Mouse (Mus musculus) forebrain, embryonic 16.5 days (tissue): ENCODE measurements at regions not wholly inside any gene's neighbourhood (a gene's known extent, or its start where the extent isn't known, plus 50 kb on each side); places are given as distances from the start of the nearest gene placed in this dataset.

Experiments used
- ATAC-seq: fragments of 200-750 bp; cut with Nextera tagmentation; 2 replicates; pipeline ENCODE4 v1.8.0; 2017; ENCODE audit warnings: mild to moderate bottlenecking, moderate library complexity
- H3K27ac ChIP-seq: fragments of 300-500 bp; sonication (generic); 2 replicates; pipeline ENCODE4 v1.5.1; 2014; ENCODE audit warnings: low read length, control low read depth
- H3K27me3 ChIP-seq: fragments of 300-500 bp; sonication (generic); replicated peaks from 2 replicates; pipeline ENCODE4 v1.6.1; 2014; ENCODE audit warnings: low read length; ENCODE audit not compliant: control insufficient read depth, insufficient read depth
- H3K36me3 ChIP-seq: fragments of 300-500 bp; sonication (generic); 2 replicates; pipeline ENCODE4 v1.6.1; 2014; ENCODE audit not compliant: control insufficient read depth, insufficient read depth
- H3K4me1 ChIP-seq: fragments of 300-500 bp; sonication (generic); replicated peaks from 2 replicates; pipeline ENCODE4 v1.6.1; 2014; ENCODE audit warnings: low read length; ENCODE audit not compliant: control insufficient read depth, insufficient read depth
- H3K4me2 ChIP-seq: fragments of 300-500 bp; sonication (generic); 2 replicates; pipeline ENCODE4 v1.6.1; 2014; ENCODE audit warnings: mild to moderate bottlenecking, low read length, control low read depth
- H3K4me3 ChIP-seq: fragments of 300-500 bp; sonication (generic); replicated peaks from 2 replicates; pipeline ENCODE4 v1.5.1; 2014; ENCODE audit warnings: mild to moderate bottlenecking, low read length, control low read depth
- H3K9ac ChIP-seq: fragments of 300-500 bp; sonication (generic); replicated peaks from 2 replicates; pipeline ENCODE4 v1.6.1; 2014; ENCODE audit warnings: low read depth, low read length, control low read depth
- H3K9me3 ChIP-seq: fragments of 300-500 bp; sonication (generic); 2 replicates; pipeline ENCODE4 v1.6.1; 2016; ENCODE audit warnings: low read length; ENCODE audit not compliant: control insufficient read depth
- WGBS: fragments of 180-500 bp; shearing (Covaris S2); extraction: QIAGEN DNeasy Blood & Tissue Kit; methylation state at CpG from one replicate; pipeline ENCODE4 v1.1.7; 2014; 5-methylcytosine and 5-hydroxymethylcytosine counted together

DNA sequence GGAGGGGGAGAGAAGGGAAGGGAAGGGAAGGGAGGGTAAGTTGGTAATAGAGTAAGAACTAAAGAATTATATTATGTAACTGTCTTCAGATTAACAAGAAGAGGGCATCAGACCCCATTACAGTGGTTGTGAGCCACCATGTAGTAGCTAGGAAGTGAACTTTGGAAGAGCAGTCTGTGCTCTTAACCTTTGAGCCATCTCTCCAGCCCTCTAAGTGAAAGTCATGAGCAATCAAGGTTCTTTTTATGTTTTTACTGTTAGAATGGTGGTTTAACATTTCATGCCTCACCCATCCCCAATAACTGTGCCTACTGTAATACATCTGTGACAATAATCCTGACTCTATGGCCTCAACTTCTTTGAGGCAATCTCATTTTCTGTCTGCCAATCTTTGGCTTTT, 169.6 kb upstream of the Arhgap24 start:
- Histone ChIP-seq H3K27ac (no peak overlapping the region), H3K4me1 (peaks cover 5% of the 10 kb centered on the region; the same call in 1 of the 2 replicates), H3K4me3 (no peak overlapping the region), H3K36me3 (no peaks in the 10 kb centered on the region), H3K9ac (no peak overlapping the region), H3K4me2 (no peak overlapping the region), H3K27me3 (no peaks in the 10 kb centered on the region), H3K9me3 (no peaks in the 10 kb centered on the region)
- no peak for ATAC-seq

DNA sequence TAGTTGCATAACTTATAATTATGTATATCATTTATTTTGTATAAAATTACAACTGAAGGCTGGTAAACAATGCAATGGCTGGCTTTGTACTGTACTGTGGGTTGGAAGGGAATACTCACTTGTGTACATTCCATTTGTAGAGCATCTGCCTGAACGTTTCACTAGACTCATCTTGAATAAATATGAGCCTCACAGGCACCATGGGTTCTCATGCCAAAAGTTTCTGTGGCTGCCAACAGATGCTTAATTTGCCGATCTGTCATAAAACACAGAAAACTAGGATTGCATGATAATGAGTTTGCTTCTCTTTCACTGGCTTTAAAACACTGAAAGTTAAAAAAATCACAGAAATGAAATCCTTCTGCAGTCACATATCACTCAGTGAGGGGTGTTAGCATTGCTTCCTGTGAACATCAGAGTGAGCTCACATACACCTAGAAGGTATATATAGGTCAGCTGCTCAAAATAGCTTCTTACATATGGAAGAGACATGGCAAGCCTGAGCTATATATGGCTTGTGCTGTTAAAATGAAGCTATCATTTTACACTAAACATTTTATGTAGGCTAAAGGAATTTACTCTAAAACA, 152.9 kb upstream of the Arhgap24 start:
- H3K4me2 ChIP-seq, result no peak overlapping the region
- H3K27ac ChIP-seq, result 0 out of 2 replicates have a peak overlapping the region, but pooled peaks have one; percentile 47
- peak; percentile 98 for ATAC-seq
- H3K27me3 ChIP-seq, result no peaks in the 10 kb centered on the region
- 34% methylated on average over 2 of the region's 2 CpGs for WGBS
- no peaks in the 10 kb centered on the region for H3K9me3 ChIP-seq
- no peaks in the 10 kb centered on the region for H3K36me3 ChIP-seq
- H3K4me1 ChIP-seq, result peaks cover under 1% of the 10 kb centered on the region; the same call in 1 of the 2 replicates
- H3K9ac ChIP-seq, result no peak overlapping the region
- H3K4me3 ChIP-seq, result no peak overlapping the region

DNA sequence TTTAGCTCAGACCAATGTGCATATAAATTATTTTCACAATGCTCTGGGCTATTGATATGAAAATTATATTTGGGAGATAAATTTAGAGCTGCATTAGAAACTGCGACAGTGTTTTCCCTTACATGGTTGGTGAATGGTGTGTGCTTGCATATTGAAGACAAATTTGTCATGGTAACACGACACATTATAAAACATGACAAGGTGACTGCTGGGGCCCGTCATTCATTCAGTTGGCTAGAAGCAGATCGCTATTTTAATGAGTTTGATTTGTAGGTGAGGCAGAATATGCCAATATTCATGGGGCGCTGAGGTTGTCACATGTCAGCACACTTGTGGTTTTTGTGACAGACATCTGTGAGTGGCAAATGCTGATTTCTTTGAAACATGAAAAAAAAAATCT, 147.3 kb upstream of the Arhgap24 start:
- H3K27me3 ChIP-seq, result no peaks in the 10 kb centered on the region
- no peaks in the 10 kb centered on the region for H3K36me3 ChIP-seq
- H3K4me2 ChIP-seq, result no peak overlapping the region
- no peak overlapping the region for H3K9ac ChIP-seq
- H3K4me1 ChIP-seq, result peaks cover 11% of the 10 kb centered on the region
- H3K9me3 ChIP-seq, result no peaks in the 10 kb centered on the region
- H3K4me3 ChIP-seq, result no peak overlapping the region
- H3K27ac ChIP-seq, result no peak overlapping the region
- peak; percentile 92 for ATAC-seq
- WGBS, result 39% methylated on average over 5 of the region's 5 CpGs

DNA sequence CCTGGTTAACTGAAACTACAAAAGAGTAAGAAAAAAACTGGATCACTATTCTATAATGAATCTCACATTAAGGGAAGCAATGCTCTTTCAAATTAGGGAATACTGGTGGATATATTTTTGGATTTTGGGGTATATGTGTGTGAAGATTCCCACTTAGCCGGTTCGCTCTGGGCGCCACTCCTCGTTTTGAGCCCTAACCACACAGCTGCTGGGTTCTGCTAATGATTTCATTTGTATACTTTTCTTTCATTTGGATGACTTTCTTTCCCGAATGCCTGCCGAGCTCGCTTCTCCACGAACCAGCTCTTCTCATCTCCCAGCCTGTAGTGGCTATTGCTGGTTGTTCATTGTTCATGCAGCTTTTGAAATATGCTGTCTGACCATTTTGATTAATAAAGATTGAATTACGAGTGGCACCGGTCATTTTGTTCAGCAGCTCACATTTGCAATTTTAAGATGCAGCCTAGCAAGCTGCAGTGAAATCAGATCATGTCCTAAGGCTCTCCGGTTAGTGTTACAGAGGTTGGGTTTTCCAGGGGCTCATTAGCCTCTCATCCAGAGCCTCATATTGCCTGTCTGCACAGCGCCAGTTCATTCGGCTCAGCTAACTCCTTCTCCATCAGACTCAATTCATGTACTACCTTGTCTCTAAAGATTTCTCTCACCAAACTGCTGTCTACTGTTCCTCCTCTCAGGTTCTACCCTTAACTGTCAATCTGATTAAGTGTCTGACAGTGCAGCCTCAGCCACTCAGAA, 146.6 kb upstream of the Arhgap24 start:
- peaks cover 11% of the 10 kb centered on the region for H3K4me1 ChIP-seq
- H3K9me3 ChIP-seq, result no peaks in the 10 kb centered on the region
- H3K4me2 ChIP-seq, result no peak overlapping the region
- H3K27ac ChIP-seq, result peak overlapping the region; percentile 71
- WGBS, result 40% methylated on average over 13 of the region's 13 CpGs
- H3K9ac ChIP-seq, result no peak overlapping the region
- ATAC-seq, result peak; percentile 53
- no peaks in the 10 kb centered on the region for H3K27me3 ChIP-seq
- H3K4me3 ChIP-seq, result no peak overlapping the region
- H3K36me3 ChIP-seq, result no peaks in the 10 kb centered on the region

DNA sequence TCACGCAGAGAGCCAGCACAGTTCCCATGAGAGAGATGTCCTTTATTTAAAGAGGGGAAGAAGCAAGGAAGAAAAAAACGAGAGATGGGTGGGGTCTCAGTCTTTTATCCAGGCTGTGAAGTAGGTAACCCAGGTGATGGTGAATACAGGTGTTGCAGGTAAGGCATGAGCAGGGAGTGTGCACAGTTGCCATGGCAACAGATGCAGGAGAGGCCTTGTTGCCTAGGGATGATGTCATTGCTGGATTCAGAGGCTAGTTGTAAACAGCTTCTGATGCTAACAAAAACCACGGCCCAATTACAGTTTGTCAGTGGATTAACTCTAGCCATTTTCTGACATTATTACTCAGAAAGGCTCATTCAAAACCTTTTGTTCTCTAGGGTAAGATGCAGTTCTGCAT, 114.7 kb upstream of the Arhgap24 start:
- Histone ChIP-seq H3K4me3 (no peak overlapping the region), H3K27me3 (no peaks in the 10 kb centered on the region), H3K9ac (no peak overlapping the region), H3K4me1 (no peaks in the 10 kb centered on the region), H3K27ac (no peak overlapping the region), H3K4me2 (no peak overlapping the region), H3K9me3 (no peaks in the 10 kb centered on the region), H3K36me3 (no peaks in the 10 kb centered on the region)
- ATAC-seq, result no peak
- 56% methylated on average over 3 of the region's 3 CpGs for WGBS

DNA sequence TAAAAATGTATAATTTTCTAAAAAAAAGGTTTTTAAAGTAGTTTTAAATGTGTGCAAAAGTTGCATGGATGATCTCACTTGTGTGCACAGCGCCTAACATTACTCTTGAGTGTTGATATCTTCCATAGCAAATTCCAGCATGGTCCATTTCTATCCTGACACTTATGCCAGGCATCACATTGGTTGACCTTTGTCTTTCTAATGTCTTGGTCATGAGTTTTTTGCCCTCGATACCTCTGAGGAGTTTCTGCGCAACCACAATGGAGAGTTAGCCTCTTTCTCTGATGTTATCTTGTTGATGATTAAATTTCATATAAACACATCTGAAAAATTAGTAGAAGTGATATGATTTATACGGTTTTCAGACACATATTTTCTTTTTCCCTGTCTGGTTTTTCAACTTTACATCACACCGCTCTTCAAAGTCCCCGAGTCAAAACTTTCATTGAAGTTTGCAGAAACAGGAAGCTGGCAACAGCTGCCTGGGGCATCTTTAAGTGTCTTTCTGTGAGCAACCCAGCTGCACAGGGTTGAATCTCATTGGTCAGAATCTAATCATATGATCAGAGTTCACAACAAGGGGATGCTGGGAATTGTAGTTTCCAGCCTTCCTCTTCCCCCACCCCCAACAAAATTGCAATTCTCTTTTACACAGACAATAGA, 107.8 kb upstream of the Arhgap24 start:
- Histone ChIP-seq H3K4me2 (no peak overlapping the region), H3K9me3 (no peaks in the 10 kb centered on the region), H3K36me3 (no peaks in the 10 kb centered on the region), H3K27me3 (no peaks in the 10 kb centered on the region), H3K9ac (no peak overlapping the region), H3K4me1 (0 out of 2 replicates have a peak, but pooled peaks cover 2% of the 10 kb centered on the region), H3K27ac (no peak overlapping the region), H3K4me3 (no peak overlapping the region)
- ATAC-seq, result peak; percentile 94
- 63% methylated on average over 6 of the region's 6 CpGs for WGBS

DNA sequence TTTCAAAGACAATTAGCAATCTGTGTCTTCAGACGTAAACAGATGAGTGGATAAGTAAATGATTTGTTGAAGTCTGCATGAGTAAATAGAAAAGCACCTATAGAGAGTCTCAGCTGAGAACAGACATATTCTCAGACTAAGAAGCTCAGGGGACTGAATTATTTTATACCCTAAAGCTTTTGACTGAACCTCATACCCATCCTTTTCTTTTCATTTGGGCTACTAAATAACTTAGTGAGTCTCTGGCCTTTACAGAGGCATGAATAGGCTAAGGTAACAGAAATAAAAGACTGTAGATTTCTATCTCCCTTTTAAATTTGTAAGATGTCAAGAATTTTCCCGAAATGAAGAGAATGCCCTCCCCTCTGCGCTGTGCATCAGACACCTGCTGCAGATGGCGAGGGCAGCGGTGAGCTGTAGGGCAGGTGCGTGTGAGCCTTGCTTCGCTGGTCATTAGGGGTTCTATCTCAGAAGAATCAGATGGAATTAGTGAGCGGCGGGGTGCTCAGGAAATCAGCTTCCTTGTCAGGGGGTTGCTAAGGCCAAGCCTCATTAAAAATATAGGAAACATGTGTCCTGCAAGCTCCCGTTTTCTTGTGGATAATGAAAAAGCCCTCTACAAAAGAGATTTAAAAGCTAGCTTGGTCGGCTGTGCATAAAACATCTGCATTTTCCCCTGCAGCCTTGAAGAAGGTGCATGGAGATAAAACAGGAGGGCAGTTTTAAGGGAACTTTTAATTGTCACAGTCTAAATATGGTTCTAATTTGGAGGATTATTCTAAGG, 107.0 kb upstream of the Arhgap24 start:
- Histone ChIP-seq H3K9ac (no peak overlapping the region), H3K36me3 (no peaks in the 10 kb centered on the region), H3K4me1 (0 out of 2 replicates have a peak, but pooled peaks cover 2% of the 10 kb centered on the region), H3K27ac (no peak overlapping the region), H3K27me3 (no peaks in the 10 kb centered on the region), H3K4me2 (no peak overlapping the region), H3K4me3 (no peak overlapping the region), H3K9me3 (no peaks in the 10 kb centered on the region)
- no peak; the same call in none of the 2 replicates for ATAC-seq
- WGBS, result 22% methylated on average over 11 of the region's 11 CpGs

DNA sequence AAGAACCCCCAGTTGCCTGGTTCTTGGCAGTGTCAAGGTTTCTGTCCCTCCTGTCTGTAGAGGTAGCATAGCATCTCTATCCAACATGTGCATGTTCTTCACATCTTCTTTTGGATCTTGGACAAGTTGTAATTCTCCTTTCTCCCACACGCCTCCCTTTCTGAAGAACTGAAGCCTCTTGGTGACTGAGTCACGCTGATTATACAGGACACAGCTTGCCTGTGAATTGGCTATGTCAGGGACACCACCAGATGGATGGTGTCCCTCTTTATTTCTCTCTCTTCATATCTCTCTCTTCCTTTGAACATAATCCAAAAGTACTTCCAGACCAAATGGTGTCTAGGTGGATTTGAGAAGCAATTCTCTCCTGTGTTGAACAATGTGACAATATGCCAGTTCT, 105.9 kb upstream of the Arhgap24 start:
- Histone ChIP-seq H3K4me2 (no peak overlapping the region), H3K4me3 (no peak overlapping the region), H3K27ac (no peak overlapping the region), H3K36me3 (no peaks in the 10 kb centered on the region), H3K9ac (no peak overlapping the region), H3K4me1 (0 out of 2 replicates have a peak, but pooled peaks cover 2% of the 10 kb centered on the region), H3K9me3 (no peaks in the 10 kb centered on the region), H3K27me3 (no peaks in the 10 kb centered on the region)
- WGBS, result 76% methylated on average over 2 of the region's 2 CpGs
- ATAC-seq, result no peak

DNA sequence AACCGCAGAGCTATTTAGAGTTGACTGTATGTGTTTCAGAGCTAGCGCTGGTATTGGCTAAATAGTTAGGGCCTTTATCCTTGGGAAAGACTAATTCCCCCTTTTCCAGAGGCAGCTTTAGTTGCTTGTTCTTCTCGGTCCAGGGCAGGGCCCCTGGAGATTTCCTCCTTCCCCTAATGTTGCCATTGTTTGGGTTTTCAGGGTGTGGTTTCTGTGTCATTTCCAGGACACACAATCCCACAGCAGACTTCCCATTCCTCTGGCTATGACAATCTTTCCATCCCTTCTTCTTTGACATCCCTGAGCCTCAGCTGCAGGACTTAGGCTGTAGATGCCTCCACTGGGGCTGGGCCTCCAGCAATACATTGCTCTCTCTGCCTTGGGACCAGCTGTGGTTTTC, 87.2 kb upstream of the Arhgap24 start:
- H3K9me3 ChIP-seq, result no peaks in the 10 kb centered on the region
- no peak overlapping the region for H3K9ac ChIP-seq
- H3K27ac ChIP-seq, result no peak overlapping the region
- no peak overlapping the region for H3K4me3 ChIP-seq
- H3K4me2 ChIP-seq, result no peak overlapping the region
- H3K36me3 ChIP-seq, result no peaks in the 10 kb centered on the region
- ATAC-seq, result no peak
- H3K4me1 ChIP-seq, result no peaks in the 10 kb centered on the region
- 80% methylated on average over 3 of the region's 3 CpGs for WGBS
- H3K27me3 ChIP-seq, result no peaks in the 10 kb centered on the region
